Mouse (Mus musculus) natural killer cell, adult 2 months (primary cell): ENCODE data around the gene Gjb1.

Experiments
- DNase-seq, 2 experiments: peaks; one replicate each; pipeline ENCODE4 v3.0.0; 2022; ENCODE audit warnings: low spot score in 2 of 2

The Gjb1 gene

DNA sequence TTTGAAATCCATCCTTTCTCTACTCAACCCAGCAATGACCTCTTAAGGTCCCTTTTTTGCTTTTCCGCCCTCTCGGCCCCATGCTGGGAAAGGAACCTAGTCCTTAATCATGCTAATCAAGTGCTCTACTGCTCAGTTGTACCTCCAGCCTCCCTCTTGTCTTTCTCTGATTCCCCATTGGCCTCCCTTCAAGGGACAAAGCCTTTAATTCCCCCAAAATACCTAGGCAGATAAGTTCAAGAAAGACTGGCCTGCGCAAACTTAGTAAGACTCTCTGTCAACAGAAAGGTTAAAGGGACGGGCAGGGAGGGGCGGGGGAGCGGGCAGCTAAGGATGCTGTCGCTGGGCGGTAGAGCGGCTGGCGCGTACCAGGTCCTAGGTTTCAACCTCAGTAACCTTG is 20.3 kb downstream of the Gjb1 start:
- DNase-seq, result no peak

DNA sequence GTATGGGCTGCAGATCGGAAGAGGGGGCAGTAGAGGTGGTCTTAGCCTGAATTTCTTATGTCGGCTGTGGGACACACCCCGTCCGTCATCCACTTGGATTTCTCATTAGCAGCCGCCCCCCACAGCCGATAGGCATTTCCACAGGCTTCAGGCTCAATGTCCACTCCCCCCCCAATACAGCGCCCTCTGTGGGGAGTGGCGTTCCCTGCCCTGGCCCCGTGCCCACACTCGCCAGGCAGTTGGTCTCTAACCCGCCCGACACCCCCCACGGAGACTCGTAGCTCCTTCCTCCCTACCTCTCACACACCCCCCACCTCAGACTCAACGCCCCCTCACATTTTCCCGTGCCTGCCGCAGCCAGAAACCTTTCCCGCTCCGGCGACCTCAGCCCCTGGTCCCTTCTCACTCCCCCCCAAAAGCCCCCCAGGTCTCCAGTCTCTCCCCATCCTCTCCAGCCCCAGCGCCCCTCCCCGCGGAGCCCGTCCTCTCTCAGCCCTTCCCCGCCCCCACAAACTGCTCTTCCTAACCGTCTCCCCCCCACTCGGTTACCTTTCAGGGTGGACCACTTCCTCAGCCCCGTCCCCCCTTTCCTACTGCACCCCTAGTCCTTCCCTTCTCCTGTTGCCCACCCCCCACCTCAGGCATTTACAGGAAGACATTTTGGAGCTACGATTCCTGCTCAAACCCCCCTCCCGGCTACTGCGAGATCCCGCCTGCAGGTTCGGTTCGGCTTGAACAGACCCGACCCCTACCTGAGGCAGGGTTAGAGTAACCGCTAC is 43.0 kb downstream of the Gjb1 start:
- DNase-seq, result peak in 1 of 2 experiments; percentile 37

DNA sequence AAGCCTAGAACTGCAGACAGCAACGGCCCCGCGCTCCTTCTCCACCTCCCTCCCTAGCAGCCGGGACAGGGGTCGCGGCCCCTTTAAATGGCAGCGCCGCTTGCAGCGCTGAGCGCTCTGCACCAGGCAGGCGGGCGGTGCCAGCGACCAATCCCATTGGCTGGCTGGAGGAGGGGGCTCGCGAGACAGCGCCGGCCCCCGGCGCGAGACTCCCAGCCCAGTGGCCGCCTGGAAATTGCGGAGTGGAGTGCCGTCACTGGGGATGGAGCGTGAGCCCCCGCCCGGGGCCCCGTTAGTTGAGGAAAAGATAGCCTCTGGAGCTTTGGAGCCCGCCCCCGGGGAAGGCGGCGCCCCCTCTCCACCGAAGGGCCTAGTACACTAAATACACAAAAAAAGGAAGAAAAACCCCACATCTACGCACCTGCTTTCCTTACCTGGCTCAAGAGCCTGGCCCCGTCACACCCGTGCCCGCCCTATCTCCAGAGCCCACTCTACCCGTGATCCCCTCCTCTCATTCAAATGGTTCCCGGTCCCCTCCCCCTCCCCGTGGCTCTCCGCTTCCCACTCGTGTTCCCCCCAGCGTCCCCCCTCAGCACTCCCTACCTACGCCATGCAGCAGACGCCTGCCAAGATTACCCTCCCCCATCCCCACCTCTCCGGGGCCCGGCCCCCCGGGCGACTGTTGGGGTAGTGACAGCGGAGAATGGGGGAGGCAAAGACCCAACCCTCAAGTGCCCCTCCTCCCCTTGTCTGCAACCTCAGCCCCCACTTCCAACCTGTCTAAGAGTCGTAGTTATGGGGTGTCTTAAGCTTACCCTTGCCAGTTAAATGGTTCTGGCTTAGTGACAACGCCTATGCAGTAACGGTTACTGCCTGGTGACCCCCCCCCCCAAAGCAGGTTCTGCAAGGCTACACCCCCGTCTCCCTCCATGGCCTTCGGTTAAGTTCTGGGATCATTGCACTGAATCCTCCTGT is 43.8 kb downstream of the Gjb1 start:
- peak; percentile 63 to 79 for DNase-seq

DNA sequence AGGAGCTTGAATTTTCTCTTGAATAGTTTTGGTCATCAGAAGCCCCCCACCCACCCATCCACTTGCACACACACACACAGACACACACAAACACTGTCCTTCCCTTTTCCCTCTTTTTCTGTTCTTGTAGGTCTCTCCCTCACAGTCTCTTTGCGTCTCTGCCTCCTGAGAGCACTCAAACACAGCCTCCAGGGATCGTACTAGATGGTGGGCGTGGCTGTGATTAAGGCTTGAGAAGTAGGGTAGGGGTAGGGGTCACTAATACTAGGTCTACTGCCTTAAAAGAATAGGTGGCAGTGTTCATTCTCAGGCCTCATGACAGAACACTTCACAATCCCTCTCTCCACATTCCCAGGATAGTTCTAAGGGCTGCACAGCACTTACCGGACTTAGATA is 44.5 kb downstream of the Gjb1 start, which contains the start of gene Zmym3:
Gene Zmym3 (minus strand): TSS at position 150 of the 396 bp plus-strand sequence.
- no peak for DNase-seq

DNA sequence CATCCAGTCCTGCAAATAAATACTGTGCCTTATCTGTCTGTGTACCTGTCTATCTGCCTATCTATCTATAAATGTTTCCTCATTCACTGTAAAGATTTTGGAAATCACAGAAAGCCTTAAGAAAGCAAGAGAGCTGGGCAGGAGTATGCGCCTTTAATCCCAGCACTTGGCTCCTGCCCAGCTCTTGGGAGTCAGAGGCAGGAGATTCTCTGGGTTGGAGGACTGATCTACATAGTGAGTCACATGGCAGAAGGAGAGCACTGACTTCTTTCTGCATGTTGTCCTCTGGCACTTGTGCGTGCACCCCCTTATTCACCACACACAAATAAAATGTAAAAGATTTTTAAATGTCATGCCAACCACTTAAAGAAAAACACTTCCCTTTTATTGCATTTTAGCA is 47.3 kb downstream of the Gjb1 start:
- no peak for DNase-seq

DNA sequence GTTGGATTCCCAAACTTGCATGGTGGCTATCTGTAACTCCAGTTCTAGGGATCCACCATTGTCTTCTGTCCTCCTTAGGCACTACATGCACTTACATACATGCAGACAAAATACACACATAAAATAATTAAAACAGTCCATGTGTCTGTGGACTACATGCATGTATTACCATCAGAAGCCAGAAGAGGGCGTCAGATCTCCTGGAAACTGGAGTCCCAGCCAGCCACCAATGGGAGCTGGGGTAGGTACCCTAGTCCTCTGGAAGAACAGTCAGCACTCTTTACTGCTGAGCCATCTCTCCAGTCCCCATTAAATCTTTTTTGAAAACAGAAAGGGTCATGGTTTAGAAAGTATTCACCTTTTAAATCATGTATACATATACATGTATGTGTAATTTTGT is 51.6 kb downstream of the Gjb1 start:
- peak; percentile 34 to 36 for DNase-seq

DNA sequence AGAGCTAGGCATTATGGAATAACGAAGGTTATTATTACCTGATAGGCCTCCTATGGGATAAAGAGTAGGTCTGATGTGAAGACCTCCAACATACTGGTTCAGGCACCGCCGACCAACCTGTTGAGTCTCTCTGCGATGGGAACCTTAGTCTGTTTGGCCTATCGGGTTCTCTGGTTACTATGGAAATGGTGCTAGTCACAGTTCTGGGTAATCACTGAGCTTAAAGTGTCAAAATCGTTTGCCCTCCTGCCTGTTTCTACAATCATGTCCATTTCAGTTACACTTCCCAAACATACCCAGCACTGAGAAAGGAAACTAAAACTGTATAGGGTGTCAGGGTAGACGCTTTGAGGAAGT is 52.6 kb downstream of the Gjb1 start:
- no peak for DNase-seq

DNA sequence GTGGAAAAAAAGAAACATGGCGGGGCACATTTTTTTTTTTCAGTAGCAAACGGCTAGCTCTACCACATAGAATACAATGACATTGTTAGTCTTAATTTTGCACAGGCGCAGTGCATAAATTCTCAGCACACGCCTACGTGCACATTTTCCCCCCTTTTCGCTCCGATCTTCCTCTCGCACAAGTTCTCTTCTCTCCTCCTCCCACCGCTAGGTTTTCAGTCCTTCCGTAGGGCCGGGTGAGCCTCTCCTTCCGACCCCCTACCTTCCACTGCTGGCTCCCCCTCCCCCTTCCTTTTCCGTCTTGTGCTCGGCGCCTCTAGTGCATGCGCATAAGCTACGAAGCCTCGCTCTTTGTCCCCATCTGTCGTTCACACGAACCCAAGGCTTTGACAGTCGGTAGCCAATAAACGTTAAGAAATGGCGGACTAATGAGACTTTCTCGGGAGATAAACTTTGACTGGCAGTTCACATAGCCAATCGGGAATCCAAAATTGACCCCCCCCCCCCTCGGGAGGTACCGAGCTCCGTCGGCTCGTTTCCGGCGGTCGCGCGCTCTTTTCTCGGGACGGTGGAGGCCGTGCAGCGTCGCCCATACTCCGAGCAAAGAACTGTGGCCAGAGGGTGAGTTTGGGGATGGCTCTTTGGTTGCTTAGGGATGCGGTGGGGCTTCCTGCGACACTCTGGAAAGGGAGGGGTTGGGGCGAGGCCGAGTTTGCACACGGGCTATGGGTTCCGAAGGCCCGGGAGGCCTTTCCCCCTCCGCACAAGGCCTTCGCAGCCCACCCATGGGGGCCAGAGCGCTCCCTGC is 53.2 kb downstream of the Gjb1 start, which contains the start of gene Nono:
Gene Nono (plus strand): TSS at position 177 of the 808 bp plus-strand sequence.
- DNase-seq, result peak; percentile 81 to 87

DNA sequence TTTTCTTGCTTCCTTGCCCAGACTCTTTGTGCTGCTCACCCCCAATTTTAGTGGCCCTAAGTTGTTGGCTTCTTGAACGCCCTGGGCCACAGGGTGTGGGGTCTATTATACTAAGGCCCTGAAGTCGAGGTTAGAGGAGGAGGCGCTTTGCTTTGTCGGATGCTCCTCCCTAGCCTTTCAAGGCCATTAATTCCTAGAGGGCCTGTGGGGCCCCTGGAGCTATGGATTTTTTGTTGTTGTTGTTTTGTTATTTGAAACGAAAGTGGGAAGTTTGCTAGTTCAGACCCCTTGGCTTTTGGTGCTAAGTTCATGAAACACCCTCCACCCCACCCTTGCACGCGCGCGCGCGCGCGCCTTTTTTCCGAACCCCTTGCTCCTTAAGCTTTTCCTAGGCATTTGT is 53.8 kb downstream of the Gjb1 start:
- DNase-seq, result no peak
